ENCODE assay signal across 32 mouse cellular contexts in genomic region chr7:30847934-30848333, GRCm38 (mm10). TPM values are rescaled to one million over a fixed set of nuclear protein-coding genes. Genes with fewer than 3 reads are reported as not detected.
A peak's percentile ranks its signal among the peaks of the same experiment; 100 is the strongest.
DNase-seq lines count a peak whose midpoint lies in the region; ATAC-seq and TF ChIP-seq lines count a peak whose summit lies in the region.
"Had no signal": no experiment of that assay in that cellular context is flagged by ENCODE, and none has a peak within 500 bp of the region (broad histone marks: within the 10 kb centered on the region; RNA-seq: fewer than 3 reads in every experiment).

No protein-coding gene starts in this region.

- TF ChIP-seq POLR2A in kidney, adult 2 months (IDR thresholded peaks at IDR 0.05; ENCODE audit: low read depth, low read length): no peak

- intact Hi-C loops in left cerebral cortex, postnatal 4 days (cut with DNase I): no loop called here

- H3K27ac ChIP-seq in kidney, adult 2 months (ENCODE audit: insufficient read depth, low read depth, low read length): peak overlapping the region; percentile 90
- H3K27ac ChIP-seq in intestine, postnatal 0 days (ENCODE audit: low read depth, low read length): no peak overlapping the region
- H3K27ac ChIP-seq: embryonic facial prominence, embryonic 12.5 days; embryonic facial prominence, embryonic 15.5 days; gastrocnemius, adult 2 months; hindbrain, embryonic 12.5 days; hindbrain, embryonic 15.5 days had no signal

- WGBS in kidney, adult 2 months: 69% methylated on average over 6 of the region's 6 CpGs
- 72% methylated on average over 6 of the region's 6 CpGs for WGBS in intestine, postnatal 0 days

- no peaks in the 10 kb centered on the region for H3K9me3 ChIP-seq in intestine, postnatal 0 days (ENCODE audit: control insufficient read depth)
- H3K9me3 ChIP-seq: embryonic facial prominence, embryonic 12.5 days; embryonic facial prominence, embryonic 15.5 days; G1E; hindbrain, embryonic 12.5 days; hindbrain, embryonic 15.5 days had no signal

- H3K9ac ChIP-seq in intestine, postnatal 0 days (ENCODE audit: low read depth, low read length): no peak overlapping the region
- H3K9ac ChIP-seq: embryonic facial prominence, embryonic 12.5 days; embryonic facial prominence, embryonic 15.5 days; forebrain, postnatal 0 days; hindbrain, embryonic 12.5 days; hindbrain, embryonic 15.5 days had no signal

- ATAC-seq in intestine, postnatal 0 days: 0 out of 2 replicates have a peak, but pooled peaks have one; percentile 7
- ATAC-seq: CD4-positive, CD25-positive, alpha-beta regulatory T cell, adult 4 months; forebrain, embryonic 14.5 days; forebrain, postnatal 0 days had no signal

- no peaks in the 10 kb centered on the region for H3K36me3 ChIP-seq in kidney, adult 2 months (ENCODE audit: control insufficient read depth, insufficient read depth, low read length)
- H3K36me3 ChIP-seq in intestine, postnatal 0 days (ENCODE audit: control insufficient read depth, insufficient read depth): no peaks in the 10 kb centered on the region
- H3K36me3 ChIP-seq: embryonic facial prominence, embryonic 12.5 days; embryonic facial prominence, embryonic 15.5 days; G1E; hindbrain, embryonic 12.5 days; hindbrain, embryonic 15.5 days had no signal

- peak; percentile 22 for DNase-seq in adrenal gland, postnatal 10 days
- no peak for DNase-seq in adrenal gland, adult 18-20 months (ENCODE audit: low spot score in 2 of 2)
- DNase-seq in kidney, adult 2 months: no peak
- no peak for DNase-seq in kidney, postnatal 10 days
- no peak for DNase-seq in left cerebral cortex, postnatal 4 days
- DNase-seq: cerebellum, adult 11 months; cerebellum, adult 2 months; cerebellum, adult 9-11 months; cerebellum, postnatal 25 days; forebrain, postnatal 0 days; gastrocnemius, adult 2 months; gastrocnemius, postnatal 14 days; heart, adult 11 months had no signal

- H3K4me1 ChIP-seq in kidney, adult 2 months (ENCODE audit: control insufficient read depth, insufficient read depth, low read length): peaks cover 25% of the 10 kb centered on the region
- H3K4me1 ChIP-seq in intestine, postnatal 0 days (replicated peaks; ENCODE audit: control insufficient read depth, insufficient read depth, low read length): peaks cover 5% of the 10 kb centered on the region; the same call in 1 of the 2 replicates
- H3K4me1 ChIP-seq: embryonic facial prominence, embryonic 12.5 days; embryonic facial prominence, embryonic 15.5 days had no signal

- H3K4me2 ChIP-seq in intestine, postnatal 0 days (replicated peaks; ENCODE audit: low read depth): no peak overlapping the region
- H3K4me2 ChIP-seq: embryonic facial prominence, embryonic 12.5 days; embryonic facial prominence, embryonic 15.5 days; heart, embryonic 11.5 days; hindbrain, embryonic 12.5 days; hindbrain, embryonic 15.5 days had no signal

- TF ChIP-seq CTCF in kidney, adult 2 months (conservative IDR thresholded peaks at IDR 0.05; ENCODE audit: insufficient read depth, insufficient read length, low read depth, low read length): no peak
- no peak for TF ChIP-seq CTCF in intestine, postnatal 0 days (IDR thresholded peaks at IDR 0.05; ENCODE audit: low read depth)

- no peaks in the 10 kb centered on the region for H3K27me3 ChIP-seq in kidney, adult 2 months (replicated peaks; ENCODE audit: control insufficient read depth, insufficient read depth, low read length)
- H3K27me3 ChIP-seq in intestine, postnatal 0 days (replicated peaks; ENCODE audit: control insufficient read depth, insufficient read depth, low read length): no peaks in the 10 kb centered on the region
- H3K27me3 ChIP-seq: embryonic facial prominence, embryonic 12.5 days; embryonic facial prominence, embryonic 15.5 days; hindbrain, embryonic 12.5 days; hindbrain, embryonic 15.5 days had no signal

- H3K4me3 ChIP-seq in kidney, adult 2 months (ENCODE audit: insufficient read depth, low read depth, low read length): no peak overlapping the region
- H3K4me3 ChIP-seq in intestine, postnatal 0 days (ENCODE audit: low read depth, low read length): no peak overlapping the region
- H3K4me3 ChIP-seq: embryonic facial prominence, embryonic 12.5 days; embryonic facial prominence, embryonic 15.5 days; gastrocnemius, adult 2 months; hindbrain, embryonic 12.5 days; hindbrain, embryonic 15.5 days had no signal

RNA-seq across cellular contexts. Expression of gene Ffar3, which starts 8.0 kb away (rescaled TPM):
- total RNA-seq in adrenal gland, postnatal 10 days (2021): under 1 TPM; 0.27 to 0.88 TPM
- total RNA-seq in adrenal gland, adult 18-20 months (2021): under 1 TPM; 0.23 to 0.26 TPM
- 0.07 and 0.08 TPM in 2 replicates for polyA plus RNA-seq in kidney, adult 2 months (2012; rRNA removed)
- polyA plus RNA-seq in intestine, postnatal 0 days (2015; fragmentation: Nextera tagmentation; extraction: Ambion mirVana): 0.21 and 0.47 TPM in 2 replicates
- not detected for total RNA-seq in left cerebral cortex, postnatal 4 days (2021)
- total RNA-seq: common myeloid progenitor, adult 5-6 weeks; forebrain, postnatal 0 days; G1E; gastrocnemius, adult 2 months; gastrocnemius, postnatal 14 days; gastrocnemius, postnatal 4 days; heart, adult 8-10 months; heart, postnatal 25 days; hematopoietic stem cell, adult 5-6 weeks had no signal
- polyA plus RNA-seq: C2C12; CD4-positive, CD25-positive, alpha-beta regulatory T cell, adult 4 months; cerebellum, adult 2 months; embryonic facial prominence, embryonic 15.5 days; forebrain, embryonic 11.5 days; forebrain, embryonic 14.5 days; forebrain, postnatal 0 days; frontal cortex, adult 2 months; G1E; heart, embryonic 11.5 days; heart, embryonic 14.5 days; heart, postnatal 0 days; hindbrain, embryonic 12.5 days; hindbrain, embryonic 15.5 days had no signal

RNA-seq across cellular contexts. Expression of gene Ffar1, which starts 13.4 kb away (rescaled TPM):
- total RNA-seq in adrenal gland, postnatal 10 days (2021): under 1 TPM; 0.09 to 0.12 TPM
- total RNA-seq in adrenal gland, adult 18-20 months (2021): not detected
- 0.03 and 0.48 TPM in 2 replicates for polyA plus RNA-seq in kidney, adult 2 months (2012; rRNA removed)
- polyA plus RNA-seq in intestine, postnatal 0 days (2015; fragmentation: Nextera tagmentation; extraction: Ambion mirVana): 0.13 and 0.21 TPM in 2 replicates
- not detected for total RNA-seq in left cerebral cortex, postnatal 4 days (2021)
- total RNA-seq: common myeloid progenitor, adult 5-6 weeks; forebrain, postnatal 0 days; gastrocnemius, adult 2 months; gastrocnemius, postnatal 14 days; gastrocnemius, postnatal 4 days; heart, adult 8-10 months; heart, postnatal 25 days; hematopoietic stem cell, adult 5-6 weeks had no signal
- polyA plus RNA-seq: C2C12; cerebellum, adult 2 months; embryonic facial prominence, embryonic 12.5 days; embryonic facial prominence, embryonic 15.5 days; forebrain, embryonic 11.5 days; forebrain, embryonic 14.5 days; forebrain, postnatal 0 days; frontal cortex, adult 2 months; G1E; heart, embryonic 11.5 days; heart, embryonic 14.5 days; heart, postnatal 0 days; hindbrain, embryonic 12.5 days; hindbrain, embryonic 15.5 days had no signal

RNA-seq across cellular contexts. Expression of gene Ffar2, which starts 24.4 kb away (rescaled TPM):
- 1 to 10 TPM in 1 of 2 experiments, under 1 TPM in 1; 0.94 to 1.7 TPM for total RNA-seq in adrenal gland, postnatal 10 days (2021)
- 10 to 100 TPM in 1 of 2 experiments, 1 to 10 TPM in 1; 1.6 to 10.5 TPM for total RNA-seq in adrenal gland, adult 18-20 months (2021)
- 1.2 and 1.4 TPM in 2 replicates for polyA plus RNA-seq in kidney, adult 2 months (2012; rRNA removed)
- polyA plus RNA-seq in intestine, postnatal 0 days (2015; fragmentation: Nextera tagmentation; extraction: Ambion mirVana): 12.5 and 12.6 TPM in 2 replicates
- total RNA-seq in left cerebral cortex, postnatal 4 days (2021): not detected
- total RNA-seq: forebrain, postnatal 0 days had no signal
- polyA plus RNA-seq: C2C12; embryonic facial prominence, embryonic 12.5 days; embryonic facial prominence, embryonic 15.5 days; forebrain, embryonic 11.5 days; heart, embryonic 11.5 days; hindbrain, embryonic 12.5 days had no signal

RNA-seq across cellular contexts. Expression of gene Cd22, which starts 32.2 kb away (rescaled TPM):
- total RNA-seq in adrenal gland, postnatal 10 days (2021): 1 to 10 TPM; 3.3 to 5.1 TPM
- under 1 TPM; 0.70 TPM for total RNA-seq in adrenal gland, adult 18-20 months (2021)
- polyA plus RNA-seq in kidney, adult 2 months (2012; rRNA removed): 0.42 and 11.2 TPM in 2 replicates
- 0.27 and 0.51 TPM in 2 replicates for polyA plus RNA-seq in intestine, postnatal 0 days (2015; fragmentation: Nextera tagmentation; extraction: Ambion mirVana)
- under 1 TPM; 0.44 to 0.48 TPM for total RNA-seq in left cerebral cortex, postnatal 4 days (2021)
- total RNA-seq: forebrain, postnatal 0 days; hematopoietic stem cell, adult 5-6 weeks had no signal
- polyA plus RNA-seq: forebrain, embryonic 11.5 days; forebrain, embryonic 14.5 days; forebrain, postnatal 0 days; G1E; heart, embryonic 11.5 days; heart, embryonic 14.5 days; hindbrain, embryonic 12.5 days had no signal
